Mouse (Mus musculus) stomach, embryonic 14.5 days (tissue): ENCODE results near the gene Igsf23. TPM values are rescaled to one million over a fixed set of nuclear protein-coding genes. Genes with fewer than 3 reads are reported as not detected.

Experiments used
- ATAC-seq: fragments of 200-750 bp; cut with Nextera tagmentation; 2 replicates; pipeline ENCODE4 v1.8.0; 2017; ENCODE audit warnings: low read depth, moderate TSS enrichment; ENCODE audit not compliant: insufficient number of reproducible peaks, insufficient read depth, low FRiP score
- H3K27ac ChIP-seq: fragments of 300-500 bp; sonication (generic); 2 replicates; pipeline ENCODE4 v1.5.1; 2014; ENCODE audit warnings: mild to moderate bottlenecking, low read length, moderate library complexity, mixed read lengths
- H3K27me3 ChIP-seq: fragments of 300-500 bp; sonication (generic); 2 replicates; pipeline ENCODE4 v1.6.1; 2014; ENCODE audit warnings: low read length, control low read depth, mixed read lengths; ENCODE audit not compliant: control insufficient read depth, insufficient read depth
- H3K36me3 ChIP-seq: fragments of 300-500 bp; sonication (generic); 2 replicates; pipeline ENCODE4 v1.6.1; 2014; ENCODE audit warnings: mild to moderate bottlenecking, control low read depth, low read length, moderate library complexity, mixed read lengths; ENCODE audit not compliant: control insufficient read depth, insufficient read depth
- H3K4me1 ChIP-seq: fragments of 300-500 bp; sonication (generic); 2 replicates; pipeline ENCODE4 v1.6.1; 2014; ENCODE audit warnings: low read length, control low read depth, mixed read lengths; ENCODE audit not compliant: control insufficient read depth, insufficient read depth
- H3K4me2 ChIP-seq: fragments of 300-500 bp; sonication (generic); replicated peaks from 2 replicates; pipeline ENCODE4 v1.6.1; 2014; ENCODE audit warnings: low read depth, low read length, control low read depth
- H3K4me3 ChIP-seq: fragments of 300-500 bp; sonication (generic); 2 replicates; pipeline ENCODE4 v1.5.1; 2014; ENCODE audit warnings: low read depth, low read length, control low read depth
- H3K9ac ChIP-seq: fragments of 300-500 bp; sonication (generic); replicated peaks from 2 replicates; pipeline ENCODE4 v1.6.1; 2014; ENCODE audit warnings: low read depth, mild to moderate bottlenecking, control low read depth, low read length, moderate library complexity, mixed read lengths
- H3K9me3 ChIP-seq: fragments of 300-500 bp; sonication (generic); 2 replicates; pipeline ENCODE4 v1.6.1; 2016; ENCODE audit warnings: low read depth, low read length, control low read depth; ENCODE audit not compliant: control insufficient read depth
- WGBS: fragments of 180-500 bp; shearing (Covaris S2); extraction: QIAGEN DNeasy Blood & Tissue Kit; methylation state at CpG from one replicate; pipeline ENCODE4 v1.1.7; 2014; 5-methylcytosine and 5-hydroxymethylcytosine counted together
- polyA plus RNA-seq: library from polyadenylated mRNA; unstranded; fragments of >200 nt; fragmentation: Nextera tagmentation; extraction: Ambion mirVana; gene quantifications from 2 replicates; pipeline ENCODE4 v1.2.1, GENCODE M21; 2014

Gene Igsf23
- polyA plus RNA-seq, 1 experiment from 2014 or later = 0.71 TPM

DNA sequence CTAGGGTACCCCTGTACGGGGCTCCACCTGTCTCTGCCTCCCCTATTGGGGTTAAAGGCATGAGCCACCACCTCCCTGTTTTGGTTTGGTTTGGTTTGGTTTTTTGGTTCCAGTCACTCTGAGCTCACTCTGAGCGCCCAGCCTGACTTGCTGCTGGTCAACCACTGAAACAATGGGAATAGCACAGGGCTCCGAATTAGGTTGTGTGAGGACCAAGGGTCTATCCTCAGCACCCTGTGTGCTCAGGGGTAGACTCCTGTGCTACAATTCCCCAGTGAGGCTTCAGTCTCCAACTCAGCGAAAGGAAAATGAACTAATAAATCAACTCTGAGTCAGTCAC lies 30.4 kb downstream of the Igsf23 start:
- H3K27ac ChIP-seq = no peak overlapping the region

DNA sequence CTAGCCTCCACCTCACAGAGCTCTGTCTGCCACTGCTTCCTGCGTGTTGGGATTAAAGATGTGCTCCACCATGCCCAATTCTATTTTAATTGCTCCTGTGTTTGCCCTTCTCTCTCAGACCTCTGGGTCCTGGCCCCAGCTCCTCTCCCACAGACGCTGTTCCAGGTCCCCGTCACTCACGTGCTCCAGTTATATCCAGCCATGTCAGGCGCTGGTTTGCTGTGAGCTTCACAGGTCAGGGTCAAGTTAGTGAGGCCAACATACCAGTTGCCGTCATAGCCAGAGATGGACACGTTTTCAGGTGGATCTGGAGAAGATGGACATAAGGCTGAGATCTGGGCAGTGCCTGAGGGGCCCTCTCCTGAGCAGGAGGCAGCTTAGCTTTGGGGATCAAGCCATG lies 36.0 kb downstream of the Igsf23 start:
- peaks cover 18% of the 10 kb centered on the region for H3K36me3 ChIP-seq
- WGBS = 95% methylated on average over 7 of the region's 7 CpGs
- H3K4me2 ChIP-seq = no peak overlapping the region
- no peaks in the 10 kb centered on the region for H3K9me3 ChIP-seq
- H3K4me3 ChIP-seq = no peak overlapping the region
- no peak overlapping the region for H3K9ac ChIP-seq
- no peaks in the 10 kb centered on the region for H3K4me1 ChIP-seq
- H3K27me3 ChIP-seq = no peaks in the 10 kb centered on the region
- no peak overlapping the region for H3K27ac ChIP-seq
- ATAC-seq = no peak

More for the DNA sequence above, 30.4 kb downstream of the Igsf23 start:
- peak overlapping the region; percentile 46 for H3K4me2 ChIP-seq
- H3K36me3 ChIP-seq = peaks cover 14% of the 10 kb centered on the region
- H3K27me3 ChIP-seq = no peaks in the 10 kb centered on the region
- H3K4me1 ChIP-seq = 0 out of 2 replicates have a peak, but pooled peaks cover 2% of the 10 kb centered on the region
- H3K9me3 ChIP-seq = no peaks in the 10 kb centered on the region
- peak overlapping the region; percentile 14; the same call in 1 of the 2 replicates for H3K9ac ChIP-seq
- WGBS = 28% methylated on average over 4 of the region's 4 CpGs
- peak; percentile 19; the same call in 1 of the 2 replicates for ATAC-seq
- H3K4me3 ChIP-seq = peak overlapping the region; percentile 71

DNA sequence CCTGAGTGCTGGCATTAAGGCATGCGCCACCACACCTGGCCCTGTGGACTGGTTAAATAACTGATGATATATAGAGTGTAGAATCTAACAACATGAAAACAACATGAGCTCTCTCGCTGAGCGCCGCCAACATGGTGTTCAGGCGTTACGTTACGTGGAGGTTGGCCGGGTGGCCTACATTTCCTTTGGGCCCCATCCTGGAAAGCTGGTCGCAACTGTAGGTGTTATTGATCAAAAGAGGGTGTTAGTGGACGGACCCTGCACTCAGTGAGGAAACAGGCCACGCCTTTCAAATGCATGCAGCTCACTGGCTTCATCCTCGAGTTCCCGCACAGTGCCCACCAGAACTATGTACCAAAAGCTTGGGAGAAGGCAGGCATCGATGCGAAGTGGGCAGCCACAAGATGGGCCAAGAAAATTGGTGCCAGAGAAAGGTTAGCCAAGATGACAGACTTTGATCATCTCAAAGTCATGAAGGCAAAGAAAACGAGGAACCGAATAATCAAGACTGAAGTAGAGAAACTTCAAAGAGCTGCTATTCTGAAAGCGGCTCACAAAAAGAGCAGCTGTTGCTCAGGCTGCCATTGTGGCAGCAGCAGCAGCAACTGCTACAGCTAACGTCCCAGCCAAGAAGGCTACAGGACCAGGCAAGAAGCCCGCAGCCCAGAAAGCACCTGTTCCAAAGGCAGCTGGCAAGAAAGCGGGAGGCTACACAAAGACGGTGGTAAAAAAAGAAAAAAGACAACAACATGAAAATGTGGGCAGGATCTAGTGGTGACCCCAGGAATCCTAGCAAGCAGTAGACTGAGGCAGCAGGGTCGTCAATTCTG lies 38.6 kb downstream of the Igsf23 start:
- Histone ChIP-seq H3K4me2 (no peak overlapping the region), H3K4me1 (no peaks in the 10 kb centered on the region), H3K4me3 (no peak overlapping the region), H3K36me3 (peaks cover 19% of the 10 kb centered on the region), H3K27me3 (no peaks in the 10 kb centered on the region), H3K9me3 (no peaks in the 10 kb centered on the region), H3K9ac (no peak overlapping the region), H3K27ac (no peak overlapping the region)
- WGBS = 90% methylated on average over 23 of the region's 23 CpGs
- no peak for ATAC-seq

DNA sequence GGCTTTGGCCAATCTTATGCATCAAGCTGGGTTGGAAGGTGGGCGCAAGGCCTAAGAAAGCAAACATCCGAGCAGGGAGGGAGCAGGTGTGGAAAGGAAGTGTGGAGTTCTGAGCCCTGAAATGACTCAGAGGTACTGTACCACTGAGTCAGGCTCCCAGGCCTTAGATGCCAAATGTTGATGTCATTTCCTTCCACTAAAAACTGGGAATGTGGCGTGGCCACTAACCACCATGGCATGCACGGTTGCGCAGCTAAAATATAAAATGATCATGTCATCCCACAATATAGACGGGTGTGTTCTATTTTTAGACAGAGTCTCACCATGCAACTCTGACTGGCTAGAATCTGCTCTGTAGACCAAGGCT lies 39.3 kb downstream of the Igsf23 start:
- 85% methylated on average over 6 of the region's 6 CpGs for WGBS
- Histone ChIP-seq H3K4me1 (no peaks in the 10 kb centered on the region), H3K36me3 (peaks cover 16% of the 10 kb centered on the region), H3K4me3 (no peak overlapping the region), H3K9ac (no peak overlapping the region), H3K9me3 (no peaks in the 10 kb centered on the region), H3K27me3 (no peaks in the 10 kb centered on the region), H3K27ac (no peak overlapping the region), H3K4me2 (no peak overlapping the region)
- no peak for ATAC-seq

DNA sequence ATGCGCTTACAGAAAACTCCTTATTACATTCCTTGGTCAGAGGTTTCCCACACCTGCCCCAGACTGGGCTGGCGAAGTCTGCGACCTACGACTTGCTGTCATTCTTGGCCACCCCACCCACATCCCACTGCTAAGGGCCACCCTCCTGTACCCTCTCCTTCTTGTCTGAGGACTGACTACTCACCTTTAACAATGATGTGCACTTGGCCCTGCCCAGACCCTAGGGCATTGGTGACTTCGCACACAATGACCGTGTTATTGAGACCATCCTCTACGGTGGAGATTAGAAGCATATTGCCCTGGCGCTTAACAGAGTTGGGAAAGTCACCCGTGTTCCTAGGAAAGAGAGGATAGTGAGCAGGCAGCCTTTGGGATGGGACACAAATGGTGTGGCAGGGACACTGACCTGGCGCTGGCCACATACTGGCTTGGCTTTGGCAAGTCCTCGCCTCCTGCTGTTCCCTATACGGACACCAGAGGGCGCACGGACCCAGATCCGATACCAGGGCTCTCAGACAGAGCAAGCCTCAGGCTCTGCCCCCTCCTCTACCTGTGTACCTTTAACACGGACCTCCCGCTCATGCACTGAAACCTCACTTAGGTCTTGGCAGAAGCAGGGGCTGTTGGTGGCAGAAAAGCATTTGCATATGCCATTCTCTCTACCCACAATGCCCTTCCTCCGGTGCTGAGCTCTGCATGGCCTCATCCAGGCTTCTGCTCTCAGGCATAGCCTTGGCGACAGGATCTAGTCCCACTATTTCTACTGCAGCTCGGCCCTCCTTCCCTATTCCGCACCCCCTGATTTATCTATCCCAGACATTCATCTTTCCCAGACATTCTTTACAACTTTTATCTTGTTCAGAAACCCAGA lies 39.9 kb downstream of the Igsf23 start:
- H3K4me1 ChIP-seq = no peaks in the 10 kb centered on the region
- H3K27ac ChIP-seq = no peak overlapping the region
- WGBS = 49% methylated on average over 21 of the region's 21 CpGs
- peak; percentile 53 for ATAC-seq
- peaks cover 10% of the 10 kb centered on the region for H3K36me3 ChIP-seq
- no peak overlapping the region for H3K4me3 ChIP-seq
- no peak overlapping the region for H3K9ac ChIP-seq
- no peaks in the 10 kb centered on the region for H3K27me3 ChIP-seq
- no peak overlapping the region for H3K4me2 ChIP-seq
- H3K9me3 ChIP-seq = no peaks in the 10 kb centered on the region; the same call in 1 of the 2 replicates

GRCm38 (mm10) chr7:19889881-19890280 lies 60.7 kb downstream of the Igsf23 start:
- no peaks in the 10 kb centered on the region for H3K4me1 ChIP-seq
- H3K9ac ChIP-seq = no peak overlapping the region
- no peaks in the 10 kb centered on the region for H3K36me3 ChIP-seq
- H3K4me2 ChIP-seq = no peak overlapping the region
- WGBS = 55% methylated on average over 8 of the region's 8 CpGs
- no peaks in the 10 kb centered on the region for H3K9me3 ChIP-seq
- H3K4me3 ChIP-seq = no peak overlapping the region
- H3K27ac ChIP-seq = no peak overlapping the region
- no peaks in the 10 kb centered on the region for H3K27me3 ChIP-seq
- ATAC-seq = no peak

GRCm38 (mm10) chr7:19887849-19888248 lies 62.7 kb downstream of the Igsf23 start, which contains the start of gene Ceacam19:
Ceacam19 (minus strand) TSS chr7:19887965.
- H3K4me2 ChIP-seq = no peak within 1 kb of the TSS
- H3K27ac ChIP-seq = no peak within 1 kb of the TSS
- no peaks in the 10 kb centered on the region for H3K27me3 ChIP-seq
- no peaks in the 10 kb centered on the region for H3K36me3 ChIP-seq
- H3K4me1 ChIP-seq = no peaks in the 10 kb centered on the region
- no peak for ATAC-seq
- no peak within 1 kb of the TSS for H3K9ac ChIP-seq
- H3K9me3 ChIP-seq = no peaks in the 10 kb centered on the region
- no peak within 1 kb of the TSS for H3K4me3 ChIP-seq
- 57% methylated on average over 7 of the region's 7 CpGs for WGBS
